Mouse (Mus musculus): ENCODE measurements around the gene Bub3.

Gene Bub3

DNA sequence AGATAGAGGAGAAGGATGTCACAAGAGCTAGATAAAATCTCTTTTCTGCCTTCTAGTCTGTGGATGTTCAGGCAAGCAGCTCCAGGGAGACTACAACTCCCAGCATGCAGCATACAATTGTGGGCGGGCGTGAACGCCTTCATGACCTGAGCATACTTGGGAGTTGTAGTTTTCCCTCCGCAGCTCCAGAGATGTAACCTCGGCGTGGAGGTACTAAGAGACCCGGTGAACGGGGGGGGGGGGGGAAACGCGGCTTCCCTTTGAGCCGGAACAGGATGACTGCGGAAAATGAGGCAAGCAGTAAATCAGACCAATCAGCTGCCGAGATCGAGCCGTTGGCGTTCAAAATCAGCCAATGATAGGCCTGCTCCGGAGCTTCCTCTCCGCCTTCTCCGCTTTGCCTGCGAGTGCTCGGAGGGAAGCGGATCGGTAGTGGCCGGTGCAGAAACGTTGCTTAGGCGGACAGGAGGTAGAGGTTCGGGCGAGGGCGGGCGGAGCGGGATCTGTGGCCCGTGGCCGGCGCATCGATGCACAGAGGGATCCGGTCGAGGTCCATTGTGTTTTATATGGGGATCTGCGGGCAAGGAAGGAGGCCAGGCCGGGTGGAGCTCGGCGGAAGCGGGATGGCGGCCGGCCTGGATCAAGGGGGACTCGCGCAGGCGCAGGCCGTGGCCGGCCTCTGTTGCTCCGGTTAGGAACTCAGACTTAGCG is at the start of gene Bub3:
Bub3 (plus strand) TSS at position 237 of the 711 bp plus-strand sequence.
- peak; percentile 92 for DNase-seq (ENCODE audit: low spot score)

GRCm38 (mm10) chr7:131539979-131540378 is 20.0 kb upstream of the Bub3 start:
- DNase-seq (ENCODE audit: low spot score) = peak; percentile 74

GRCm38 (mm10) chr7:131541184-131542114 is 18.6 kb upstream of the Bub3 start:
- no peak for DNase-seq (ENCODE audit: low spot score)

DNA sequence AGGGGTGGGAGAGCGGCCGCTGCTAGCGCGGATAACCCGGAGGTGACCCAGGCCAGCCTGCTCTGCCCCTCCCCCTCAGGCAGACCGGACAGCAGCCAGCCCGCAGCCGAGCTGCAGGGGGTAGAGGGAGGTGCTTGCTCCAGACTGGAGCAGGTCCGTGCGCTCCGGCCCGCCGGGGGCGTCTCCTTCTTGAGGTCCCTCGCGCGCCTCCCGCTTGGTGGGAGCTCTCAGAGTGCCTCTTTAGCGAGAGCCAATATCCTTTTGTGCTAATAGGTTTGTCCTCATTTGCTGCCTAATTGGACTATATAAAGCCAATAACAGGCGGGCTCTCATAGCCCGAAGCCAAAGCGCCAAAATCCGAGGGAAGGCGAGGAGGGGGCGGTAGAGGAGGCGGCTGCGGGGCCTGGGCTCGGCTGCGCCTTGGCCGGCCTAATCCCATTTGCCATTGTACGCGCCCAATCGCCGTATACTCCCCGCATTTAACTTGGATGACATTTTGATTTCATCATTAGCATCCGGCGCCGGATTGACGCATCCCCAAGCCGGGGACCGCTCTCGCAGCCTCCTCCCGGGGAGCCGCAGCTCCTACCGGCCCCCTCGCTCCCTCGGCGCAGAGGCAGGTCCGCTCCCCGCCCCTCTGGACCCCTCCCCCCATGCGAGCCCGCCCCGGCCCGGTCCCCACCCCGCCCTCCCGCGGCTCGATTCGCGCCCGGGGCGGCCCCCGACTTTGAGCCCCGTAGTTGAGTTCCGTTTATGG is 17.7 kb upstream of the Bub3 start, which contains the start of gene Hmx3:
Hmx3 (plus strand) TSS at position 753 of the 757 bp plus-strand sequence.
- no peak for DNase-seq (ENCODE audit: low spot score)

DNA sequence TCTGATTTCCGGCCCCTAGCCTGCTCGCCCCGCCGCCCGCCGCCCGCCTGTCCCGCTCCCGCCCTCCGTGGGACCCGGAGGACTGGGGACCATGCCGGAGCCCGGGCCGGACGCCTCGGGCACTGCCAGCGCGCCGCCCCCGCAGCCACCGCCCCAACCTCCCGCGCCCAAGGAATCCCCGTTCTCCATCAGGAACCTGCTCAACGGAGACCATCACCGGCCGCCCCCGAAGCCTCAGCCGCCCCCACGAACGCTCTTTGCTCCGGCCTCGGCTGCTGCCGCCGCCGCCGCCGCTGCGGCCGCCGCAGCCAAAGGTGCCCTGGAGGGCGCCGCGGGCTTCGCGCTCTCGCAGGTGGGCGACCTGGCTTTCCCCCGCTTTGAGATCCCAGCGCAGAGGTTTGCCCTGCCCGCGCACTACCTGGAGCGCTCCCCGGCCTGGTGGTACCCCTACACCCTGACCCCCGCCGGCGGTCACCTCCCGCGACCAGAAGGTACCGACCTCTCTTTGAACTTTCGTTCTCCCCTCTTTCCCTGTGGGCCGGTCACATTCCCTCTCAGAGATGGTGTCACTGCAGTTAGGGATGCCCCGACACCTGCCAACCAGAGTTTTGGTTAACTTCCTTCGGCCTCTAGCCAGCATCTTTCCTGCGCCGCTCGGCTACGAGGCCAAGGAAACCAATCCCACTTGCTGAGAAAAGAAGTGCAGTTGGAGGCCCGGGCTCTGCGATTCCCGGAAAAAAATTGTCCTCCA is 17.0 kb upstream of the Bub3 start:
- no peak for DNase-seq (ENCODE audit: low spot score)

GRCm38 (mm10) chr7:131543623-131544481 is 16.2 kb upstream of the Bub3 start:
- DNase-seq (ENCODE audit: low spot score) = no peak

DNA sequence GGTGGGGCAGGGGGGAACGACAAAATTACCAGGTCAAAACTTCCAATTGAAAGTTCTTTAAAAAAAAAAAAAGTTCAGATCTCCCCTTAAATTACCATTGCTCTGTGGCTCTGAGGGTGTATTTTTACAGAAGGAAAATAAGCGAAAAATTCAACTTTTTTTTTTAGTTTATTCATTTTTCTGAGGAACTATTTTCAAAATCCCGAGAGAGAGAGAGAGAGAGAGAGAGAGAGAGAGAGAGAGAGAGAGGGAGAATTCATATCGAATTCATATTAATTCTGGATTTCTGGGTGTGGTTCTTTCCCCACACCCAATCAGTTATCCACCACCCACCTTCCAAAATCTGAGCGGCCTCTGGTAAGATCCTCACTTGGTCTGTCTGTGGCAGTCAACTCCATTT is 15.2 kb upstream of the Bub3 start:
- no peak for DNase-seq (ENCODE audit: low spot score)

- no peak for DNase-seq (ENCODE audit: low spot score)
These were observed 14.2 kb upstream of the Bub3 start for GRCm38 (mm10) chr7:131545701-131546385.

DNA sequence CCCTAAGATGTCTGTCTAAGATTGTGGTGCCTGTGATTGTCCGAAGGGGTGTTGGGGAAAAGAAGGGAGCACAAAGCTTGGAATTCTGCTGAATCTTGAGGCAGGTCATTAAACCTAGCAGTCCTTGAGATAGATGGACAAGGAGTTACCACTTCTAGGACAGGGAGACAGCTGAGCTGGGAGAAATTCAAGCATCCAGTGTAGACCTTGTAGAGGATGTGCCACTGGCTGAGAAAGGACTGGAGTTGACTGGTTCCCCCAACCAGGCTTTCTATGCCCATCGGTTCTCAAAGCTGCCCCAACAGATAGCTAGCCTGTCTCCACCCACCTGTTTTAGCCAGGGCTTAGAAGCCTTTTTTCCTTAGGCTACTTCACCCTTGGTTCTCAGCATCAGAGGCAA is 13.6 kb upstream of the Bub3 start:
- DNase-seq (ENCODE audit: low spot score) = no peak

GRCm38 (mm10) chr7:131547481-131547880 is 12.5 kb upstream of the Bub3 start:
- no peak for DNase-seq (ENCODE audit: low spot score)

- DNase-seq (ENCODE audit: low spot score) = no peak
These were observed 11.5 kb upstream of the Bub3 start, which contains the start of gene Hmx2 for GRCm38 (mm10) chr7:131548473-131548872. Gene Hmx2, plus strand, starts transcription at chr7:131548773.

- DNase-seq (ENCODE audit: low spot score) = no peak
These were observed 8.6 kb upstream of the Bub3 start for GRCm38 (mm10) chr7:131551471-131551870.

DNA sequence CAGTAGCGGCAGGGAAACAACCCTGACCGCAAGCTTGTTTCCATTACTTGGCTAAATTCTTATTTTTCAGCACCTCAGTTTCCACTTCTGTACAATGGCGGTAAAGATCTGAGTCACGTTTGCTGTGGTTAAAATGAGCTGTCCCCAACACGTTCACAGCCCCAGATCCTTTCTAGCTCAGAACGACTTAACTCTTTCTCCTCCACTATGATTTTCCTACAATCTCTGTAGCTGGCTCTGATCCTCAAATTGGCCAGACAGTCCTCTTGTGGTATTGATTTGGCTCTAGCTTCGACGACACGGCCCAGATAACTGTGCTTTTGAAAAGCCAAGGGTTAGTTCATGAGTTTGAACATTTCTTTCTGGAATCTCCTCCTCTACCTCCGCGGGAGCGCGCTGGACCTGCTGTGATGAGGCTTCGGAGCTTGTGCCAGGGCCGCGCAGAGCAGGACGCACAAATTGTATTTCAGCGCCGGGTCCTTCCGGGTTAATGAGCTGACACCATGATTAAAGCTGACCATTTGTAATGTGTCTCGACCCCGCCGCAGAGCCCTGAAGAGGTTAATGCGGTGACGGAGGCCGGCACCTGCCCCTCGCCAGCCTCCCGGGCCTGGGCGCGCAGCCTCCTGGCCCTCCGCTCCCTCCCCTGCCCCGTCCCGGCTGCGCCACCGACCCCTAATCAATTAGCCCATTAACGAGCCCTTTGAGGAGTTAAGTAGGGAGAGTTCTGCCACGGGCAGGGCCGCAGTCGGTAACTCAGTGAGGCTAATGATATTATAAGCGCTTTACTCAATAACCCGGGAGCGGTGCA is 7.9 kb upstream of the Bub3 start:
- no peak for DNase-seq (ENCODE audit: low spot score)

GRCm38 (mm10) chr7:131552781-131553180 is 7.2 kb upstream of the Bub3 start:
- DNase-seq (ENCODE audit: low spot score) = no peak

DNA sequence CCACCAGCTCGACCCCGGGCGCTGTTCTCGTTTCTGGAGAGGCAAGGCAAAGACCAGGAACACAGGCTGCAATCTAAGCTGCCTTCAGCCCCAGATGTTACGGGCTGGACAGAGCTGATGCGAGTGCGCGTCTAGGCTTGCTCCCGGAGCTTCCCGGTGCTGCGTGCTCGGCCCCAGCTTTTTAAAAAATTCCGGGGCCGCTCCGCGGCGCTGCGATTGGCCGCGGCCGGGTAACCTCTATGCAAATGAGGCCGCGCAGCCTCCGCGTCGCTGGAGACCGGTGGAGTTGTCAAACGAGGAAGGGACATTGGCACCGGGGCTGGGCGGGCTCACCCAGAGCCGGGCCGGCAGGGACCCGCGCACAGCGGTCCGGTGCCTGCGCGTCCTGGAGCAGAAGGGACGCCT is 6.2 kb upstream of the Bub3 start:
- DNase-seq (ENCODE audit: low spot score) = no peak

- DNase-seq (ENCODE audit: low spot score) = no peak
These were observed 5.5 kb upstream of the Bub3 start for GRCm38 (mm10) chr7:131554341-131555180.

DNA sequence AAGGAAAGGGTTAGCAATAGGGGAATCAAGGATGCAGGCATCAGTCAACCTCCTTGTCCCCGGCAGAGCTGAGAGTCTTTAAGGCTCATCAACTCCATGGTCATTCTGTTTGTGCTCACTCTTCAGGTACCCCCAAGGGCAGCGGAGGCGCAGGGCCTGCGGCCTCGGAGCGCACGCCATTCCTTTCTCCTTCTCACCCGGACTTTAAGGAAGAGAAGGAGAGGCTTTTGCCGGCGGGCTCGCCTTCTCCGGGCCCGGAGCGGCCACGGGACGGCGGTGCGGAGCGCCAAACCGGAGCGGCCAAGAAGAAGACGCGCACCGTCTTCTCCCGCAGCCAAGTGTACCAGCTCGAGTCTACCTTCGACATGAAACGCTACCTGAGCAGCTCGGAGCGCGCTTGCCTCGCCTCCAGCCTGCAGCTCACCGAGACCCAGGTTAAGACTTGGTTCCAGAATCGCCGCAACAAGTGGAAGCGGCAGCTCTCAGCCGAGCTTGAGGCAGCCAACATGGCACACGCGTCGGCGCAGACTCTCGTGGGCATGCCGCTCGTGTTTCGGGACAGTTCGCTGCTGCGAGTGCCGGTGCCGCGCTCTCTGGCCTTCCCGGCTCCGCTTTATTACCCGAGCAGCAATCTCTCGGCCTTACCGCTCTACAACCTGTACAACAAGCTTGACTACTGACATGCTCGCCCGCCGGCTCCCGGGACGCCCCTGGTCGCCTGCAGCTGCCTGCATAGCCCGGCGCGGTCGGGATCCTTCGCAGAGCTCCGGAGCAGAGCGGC is 4.5 kb upstream of the Bub3 start:
- no peak for DNase-seq (ENCODE audit: low spot score)
